Mouse (Mus musculus) thymus, postnatal 10 days (tissue): ENCODE data around the gene Calr.

Experiments used
- DNase-seq, 2 experiments: peaks; one replicate each; pipeline ENCODE4 v3.0.0; 2021; ENCODE audit warnings: low spot score in 2 of 2

The Calr gene

GRCm38 (mm10) chr8:84815547-84815946, 31.2 kb downstream of the Calr start:
- DNase-seq, result peak; percentile 83 to 96

- no peak for DNase-seq
These were observed 31.9 kb downstream of the Calr start for GRCm38 (mm10) chr8:84814555-84815441.

- no peak for DNase-seq
These were observed 32.5 kb downstream of the Calr start for GRCm38 (mm10) chr8:84814240-84814554.

- no peak for DNase-seq
These were observed 32.9 kb downstream of the Calr start for GRCm38 (mm10) chr8:84813830-84814229.

GRCm38 (mm10) chr8:84813059-84813458, 33.7 kb downstream of the Calr start:
- DNase-seq, result peak; percentile 54 to 82

GRCm38 (mm10) chr8:84811303-84811702, 35.4 kb downstream of the Calr start:
- no peak for DNase-seq

- DNase-seq, result peak; percentile 71 to 87
These were observed 35.8 kb downstream of the Calr start for GRCm38 (mm10) chr8:84810896-84811295.

GRCm38 (mm10) chr8:84809941-84810280, 36.8 kb downstream of the Calr start:
- DNase-seq, result no peak

GRCm38 (mm10) chr8:84809109-84809940, 37.4 kb downstream of the Calr start:
- no peak for DNase-seq

GRCm38 (mm10) chr8:84806031-84806430, 40.7 kb downstream of the Calr start:
- DNase-seq, result no peak

GRCm38 (mm10) chr8:84799999-84800831, 46.5 kb downstream of the Calr start, which contains the start of gene Nfix:
TSS of gene Nfix (minus strand) at chr8:84800344.
- DNase-seq, result peak in 1 of 2 experiments; percentile 39

- DNase-seq, result no peak
These were observed 47.4 kb downstream of the Calr start for GRCm38 (mm10) chr8:84799136-84799931.

GRCm38 (mm10) chr8:84798446-84799135, 48.1 kb downstream of the Calr start:
- DNase-seq, result no peak

- no peak for DNase-seq
These were observed 48.8 kb downstream of the Calr start for GRCm38 (mm10) chr8:84797971-84798370.

GRCm38 (mm10) chr8:84797256-84797797, 49.4 kb downstream of the Calr start:
- DNase-seq, result no peak

GRCm38 (mm10) chr8:84794486-84794885, 52.2 kb downstream of the Calr start:
- no peak for DNase-seq

GRCm38 (mm10) chr8:84793791-84794485, 52.8 kb downstream of the Calr start:
- DNase-seq, result no peak

GRCm38 (mm10) chr8:84793134-84793533, 53.6 kb downstream of the Calr start:
- no peak for DNase-seq

- no peak for DNase-seq
These were observed 54.2 kb downstream of the Calr start for GRCm38 (mm10) chr8:84792429-84792947.
